Mouse (Mus musculus) spleen, postnatal 4 days (tissue): ENCODE measurements around the gene Pld4.

Experiments used
- DNase-seq, 2 experiments: peaks; one replicate each; pipeline ENCODE4 v3.0.0; 2022; ENCODE audit warnings: low spot score in 2 of 2

Pld4 gene

GRCm38 (mm10) chr12:112760154-112760926 is at the start of gene Pld4:
Gene Pld4, plus strand, starts transcription at chr12:112760655.
- DNase-seq, result peak; percentile 64 to 80

- no peak for DNase-seq
These were observed 46.5 kb upstream of the Pld4 start for GRCm38 (mm10) chr12:112713984-112714383.

GRCm38 (mm10) chr12:112717140-112717539 is 43.3 kb upstream of the Pld4 start:
- peak; percentile 50 to 81 for DNase-seq

- no peak for DNase-seq
These were observed 41.5 kb upstream of the Pld4 start for GRCm38 (mm10) chr12:112718995-112719394.

- no peak for DNase-seq
These were observed 40.2 kb upstream of the Pld4 start, which contains the start of gene Cep170b for GRCm38 (mm10) chr12:112720216-112720615. Gene Cep170b, plus strand, starts transcription at chr12:112720455.

- DNase-seq, result no peak
These were observed 39.5 kb upstream of the Pld4 start for GRCm38 (mm10) chr12:112720890-112721423.

- no peak for DNase-seq
These were observed 38.8 kb upstream of the Pld4 start for GRCm38 (mm10) chr12:112721424-112722239.

- DNase-seq, result no peak
These were observed 38.0 kb upstream of the Pld4 start for GRCm38 (mm10) chr12:112722240-112723027.

- DNase-seq, result no peak
These were observed 37.5 kb upstream of the Pld4 start for GRCm38 (mm10) chr12:112723028-112723330.

GRCm38 (mm10) chr12:112723445-112723844 is 37.0 kb upstream of the Pld4 start:
- DNase-seq, result no peak

- peak; percentile 66 to 83 for DNase-seq
These were observed 36.2 kb upstream of the Pld4 start for GRCm38 (mm10) chr12:112724077-112724805.

- no peak for DNase-seq
These were observed 32.7 kb upstream of the Pld4 start for GRCm38 (mm10) chr12:112727801-112728200.

- no peak for DNase-seq
These were observed 29.6 kb upstream of the Pld4 start for GRCm38 (mm10) chr12:112730808-112731207.

GRCm38 (mm10) chr12:112732591-112732990 is 27.9 kb upstream of the Pld4 start:
- no peak for DNase-seq

GRCm38 (mm10) chr12:112734108-112734820 is 26.2 kb upstream of the Pld4 start:
- no peak for DNase-seq

- DNase-seq, result no peak
These were observed 25.4 kb upstream of the Pld4 start for GRCm38 (mm10) chr12:112734881-112735655.

- no peak for DNase-seq
These were observed 24.4 kb upstream of the Pld4 start for GRCm38 (mm10) chr12:112735896-112736635.

GRCm38 (mm10) chr12:112736636-112736925 is 23.9 kb upstream of the Pld4 start:
- no peak for DNase-seq

- no peak for DNase-seq
These were observed 23.4 kb upstream of the Pld4 start for GRCm38 (mm10) chr12:112737081-112737480.
